Mouse (Mus musculus) ZHBTc4 (cell line): ENCODE measurements at regions not wholly inside any gene's neighbourhood (a gene's known extent, or its start where the extent isn't known, plus 50 kb on each side); places are given as distances from the start of the nearest gene placed in this dataset.

ENCODE experiments used
- DNase-seq: peaks from one replicate; pipeline ENCODE4 v3.0.0-alpha.2; 2011; ENCODE audit warnings: low read depth, low spot score

DNA sequence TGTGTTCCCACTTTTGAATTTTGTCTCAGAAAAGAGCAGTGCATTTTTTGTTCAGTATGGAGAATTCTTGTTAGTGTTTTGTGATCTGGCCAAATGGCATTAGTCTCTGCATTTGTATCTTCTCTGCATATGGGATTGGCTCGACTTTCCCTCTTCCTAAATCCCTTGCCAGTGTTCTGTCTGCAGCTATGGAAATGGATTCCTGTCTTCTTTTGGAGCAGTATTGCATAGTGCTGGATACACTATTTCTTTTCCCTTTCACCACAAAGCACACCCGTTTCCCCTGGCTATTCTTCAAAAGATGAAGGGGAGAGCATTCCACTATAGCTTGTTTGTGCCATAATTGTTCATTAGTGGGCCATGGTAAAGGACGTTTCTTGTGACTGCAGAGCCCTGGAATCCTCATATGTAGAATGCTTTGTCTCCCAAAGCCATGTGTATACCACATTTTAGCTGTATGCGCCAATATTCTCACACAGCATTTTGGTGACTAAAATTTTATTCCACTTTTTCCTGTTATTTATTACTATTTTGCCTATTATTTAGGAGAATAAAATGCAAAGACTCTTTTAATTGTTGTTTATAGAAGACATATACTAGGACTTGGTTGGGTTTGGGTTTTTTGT, 197.8 kb downstream of the Hs3st1 start:
- DNase-seq = no peak

DNA sequence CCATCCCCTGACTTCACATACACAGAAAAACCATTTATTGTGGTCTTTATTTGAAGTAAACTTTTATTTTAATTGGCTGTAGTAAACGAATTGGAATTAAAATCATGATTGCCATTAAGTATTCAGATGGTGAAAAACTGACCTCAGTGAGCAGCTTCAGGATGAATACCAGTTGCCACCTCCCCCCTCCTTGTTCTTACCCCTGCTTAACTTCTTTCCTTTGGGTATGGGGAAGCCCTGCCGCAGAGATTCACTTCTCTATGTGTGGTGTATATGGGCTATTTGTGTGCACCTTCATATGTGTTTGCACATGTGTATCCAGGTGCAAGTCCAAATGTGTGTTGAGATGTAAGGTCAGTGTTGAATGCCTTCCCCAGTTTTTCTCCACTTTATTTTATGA, 218.2 kb downstream of the Hs3st1 start:
- DNase-seq = no peak

DNA sequence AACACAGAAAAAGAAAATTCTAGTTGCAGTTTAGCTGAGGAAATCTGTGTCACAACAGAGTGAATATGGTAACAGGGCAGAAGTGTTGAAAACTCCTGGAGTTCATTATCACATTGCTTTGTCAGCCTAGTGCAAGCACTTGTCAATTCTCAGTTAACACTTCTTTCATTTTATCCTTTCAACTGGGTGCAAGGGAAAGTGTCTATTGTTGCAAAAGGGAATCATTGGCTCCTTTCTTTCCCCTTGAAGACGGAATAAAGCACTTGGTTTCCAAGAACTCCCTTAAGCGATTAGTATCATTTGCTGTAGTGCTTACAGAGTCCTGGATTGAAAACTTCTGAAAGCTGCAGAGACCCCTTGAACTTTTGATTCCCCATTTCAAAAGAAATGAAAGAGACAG, 218.9 kb downstream of the Hs3st1 start:
- no peak for DNase-seq

DNA sequence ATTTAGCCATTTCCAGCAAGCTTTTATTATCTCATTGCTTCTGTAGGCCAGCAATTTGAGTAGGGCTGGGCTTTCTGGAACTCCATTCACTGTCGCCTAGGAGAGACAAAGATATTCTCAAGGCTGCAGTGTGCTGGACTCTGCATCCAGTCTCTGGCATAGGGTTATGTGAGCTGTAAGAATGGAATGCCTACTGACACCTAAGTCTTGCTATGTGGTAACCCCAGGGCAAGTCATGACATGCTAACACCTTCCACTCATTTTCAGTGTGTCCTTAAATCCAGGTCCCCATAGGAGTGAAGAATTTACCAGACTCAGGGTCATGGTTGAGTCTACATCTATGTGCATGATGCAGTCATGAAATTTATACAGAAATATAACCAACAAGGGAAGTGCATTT, 245.0 kb downstream of the Hs3st1 start:
- DNase-seq = no peak

DNA sequence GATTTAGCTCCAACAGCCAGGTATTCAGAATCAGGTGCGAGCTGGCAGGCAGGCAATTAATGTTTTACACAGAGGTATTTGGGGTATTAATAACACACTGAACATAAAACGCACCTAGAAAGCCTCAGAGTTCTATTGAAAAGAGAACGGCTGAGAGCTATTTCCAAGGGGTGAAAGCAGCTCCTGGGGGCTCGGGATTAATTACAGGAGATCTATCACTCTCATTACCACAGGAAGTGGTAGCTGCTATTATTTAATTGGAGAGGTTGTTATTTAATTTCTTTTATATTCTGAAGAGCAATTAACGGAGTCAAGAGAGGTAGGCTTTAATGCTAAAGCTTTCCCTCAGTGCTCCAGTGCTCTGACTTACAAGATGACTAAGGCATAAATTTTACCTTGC, 272.5 kb downstream of the Hs3st1 start:
- DNase-seq = no peak

DNA sequence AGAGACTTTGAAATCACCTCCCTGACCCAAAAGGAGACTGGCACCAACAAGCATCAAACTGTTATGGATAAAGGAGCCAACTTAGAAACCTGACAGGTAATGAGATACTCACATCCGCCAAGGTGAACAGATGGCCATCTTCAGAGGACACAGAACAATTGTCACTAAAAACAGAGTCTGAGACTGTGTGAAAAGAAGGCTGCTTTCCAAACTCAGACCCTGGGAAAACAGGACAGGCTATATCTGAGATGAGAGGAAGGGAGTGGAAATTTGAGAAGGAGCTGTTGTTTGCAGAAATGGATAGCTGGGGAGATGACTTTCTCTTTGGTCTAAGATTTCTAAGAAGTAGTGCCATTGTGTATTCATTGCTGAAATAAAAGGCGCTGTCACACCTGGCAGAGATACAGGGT, 297.2 kb downstream of the Hs3st1 start:
- DNase-seq = no peak

DNA sequence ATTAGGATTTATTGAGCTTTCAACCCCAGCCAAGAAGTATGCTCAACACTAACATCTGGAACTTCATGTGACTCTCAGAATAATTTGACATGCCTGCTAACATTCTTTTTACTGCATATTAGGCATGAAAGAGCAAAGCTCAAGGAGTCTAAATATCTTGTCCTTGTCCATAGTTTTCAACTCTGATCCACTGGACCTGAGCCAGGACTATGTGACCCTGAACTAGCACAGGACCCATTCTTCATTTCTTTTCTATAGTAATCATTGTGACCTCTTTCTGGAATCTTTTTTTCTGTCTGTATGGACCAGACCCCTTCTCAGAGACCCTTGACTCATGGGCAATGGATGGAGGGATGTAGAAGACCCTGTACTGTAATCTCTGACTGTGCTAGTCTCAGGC, 301.6 kb downstream of the Hs3st1 start:
- no peak for DNase-seq

DNA sequence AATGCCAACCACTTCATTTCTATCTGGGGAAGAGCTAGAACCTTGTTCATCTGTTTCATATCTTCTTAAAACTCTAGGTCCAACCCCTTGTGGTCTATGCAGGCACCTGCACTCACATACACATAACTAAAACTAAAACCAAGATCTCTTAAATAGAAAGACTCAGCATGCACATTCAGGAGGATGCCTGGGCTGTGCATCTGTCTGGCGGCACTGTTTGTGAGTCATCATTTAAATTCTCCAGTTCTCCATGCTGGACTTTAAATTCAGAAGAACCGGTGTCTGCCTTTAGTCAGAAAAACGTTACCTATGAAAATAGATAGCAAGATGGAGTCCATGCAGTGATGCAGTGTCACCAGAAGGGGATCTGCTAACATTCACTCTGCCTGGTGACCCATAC, 314.5 kb downstream of the Hs3st1 start:
- DNase-seq = no peak

DNA sequence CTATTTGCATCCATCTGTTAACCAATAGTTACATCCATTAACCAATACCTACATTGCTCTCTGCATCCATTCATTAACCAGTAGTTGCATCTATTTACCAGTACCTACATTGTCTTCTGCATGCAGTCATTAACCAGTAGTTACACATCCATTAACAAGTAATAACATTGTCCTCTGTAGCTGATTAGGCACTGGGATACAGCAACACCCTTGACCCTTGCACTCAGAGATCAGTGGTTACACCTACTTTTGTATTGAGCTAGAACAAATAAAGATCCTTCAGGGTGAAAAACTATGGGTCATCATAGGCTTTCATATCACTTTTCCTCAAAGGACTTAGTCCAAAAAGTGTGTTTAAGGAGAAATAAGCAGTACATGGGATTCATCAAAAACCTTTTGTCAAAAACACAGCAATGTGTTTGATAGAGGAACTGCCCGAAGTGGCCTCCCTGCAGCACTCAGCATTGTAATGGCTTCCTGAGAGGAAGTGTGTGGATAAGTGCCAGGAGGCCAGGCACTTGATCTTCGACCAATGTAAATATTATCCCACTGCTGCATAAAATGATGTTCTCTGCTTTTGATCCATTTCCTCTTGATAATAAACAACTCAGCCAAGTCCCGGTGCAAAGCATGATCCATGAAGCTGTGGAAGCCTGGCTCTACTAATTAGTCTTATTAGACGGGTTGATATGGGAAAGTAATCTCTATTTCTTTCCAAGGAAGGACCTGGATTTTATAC, 317.6 kb downstream of the Hs3st1 start:
- no peak for DNase-seq

DNA sequence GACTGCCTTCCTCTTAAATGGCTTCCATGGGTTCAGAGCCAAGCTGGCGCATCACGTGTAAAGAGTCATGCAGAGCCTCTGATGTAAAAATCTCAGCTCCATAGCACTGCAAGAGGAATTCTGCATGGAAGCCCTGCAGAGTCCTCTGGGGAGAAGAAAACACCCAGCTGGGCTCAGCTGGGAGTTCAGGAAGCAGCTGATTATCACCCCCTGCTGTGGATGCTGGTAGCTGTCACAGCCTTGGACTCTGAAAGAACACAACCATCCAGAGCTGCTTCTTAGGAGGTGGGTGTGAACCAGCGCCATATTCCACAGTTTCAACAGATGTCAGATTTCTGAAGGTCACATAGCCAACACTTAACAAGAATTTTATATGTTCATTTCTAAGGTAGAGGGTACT, 329.2 kb downstream of the Hs3st1 start:
- peak; percentile 19 for DNase-seq

DNA sequence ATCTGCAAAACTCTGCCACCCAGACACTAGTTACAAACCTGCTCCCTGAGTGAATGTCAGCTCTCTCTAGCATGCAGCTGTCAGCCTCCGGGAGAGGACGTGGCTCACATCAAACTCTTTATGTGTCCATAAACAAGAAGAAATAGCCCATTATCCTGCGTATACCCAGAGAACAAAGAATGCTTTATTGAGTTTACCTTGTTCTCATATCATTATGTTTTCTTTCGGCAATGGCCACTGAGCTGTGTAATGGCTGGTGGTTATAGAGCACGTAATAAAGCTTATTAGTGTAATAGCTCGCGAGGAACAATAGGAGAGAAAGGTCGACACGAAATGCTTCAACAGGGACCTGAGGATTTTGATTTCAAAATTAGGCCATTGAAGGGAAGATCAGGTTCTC, 331.6 kb downstream of the Hs3st1 start:
- DNase-seq = no peak

DNA sequence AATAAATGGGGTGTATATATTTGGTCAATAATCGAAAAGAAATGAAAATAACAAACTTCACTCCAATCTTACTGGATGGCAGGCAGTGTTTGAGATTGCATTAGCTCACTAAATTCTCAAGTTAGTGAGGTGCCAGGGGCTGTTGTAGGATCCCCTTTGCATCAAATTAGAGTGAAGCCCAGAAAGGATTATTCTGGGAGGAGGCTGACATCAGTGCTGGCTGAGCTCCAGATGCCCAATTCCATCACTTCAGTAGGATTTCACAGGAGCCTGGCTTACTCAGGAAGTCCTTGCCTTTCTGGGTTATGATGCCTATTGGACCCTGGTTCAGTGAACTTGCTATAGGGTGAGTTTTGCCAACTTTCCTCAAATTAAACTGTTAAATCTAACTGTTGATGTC, 336.5 kb downstream of the Hs3st1 start:
- DNase-seq = no peak

DNA sequence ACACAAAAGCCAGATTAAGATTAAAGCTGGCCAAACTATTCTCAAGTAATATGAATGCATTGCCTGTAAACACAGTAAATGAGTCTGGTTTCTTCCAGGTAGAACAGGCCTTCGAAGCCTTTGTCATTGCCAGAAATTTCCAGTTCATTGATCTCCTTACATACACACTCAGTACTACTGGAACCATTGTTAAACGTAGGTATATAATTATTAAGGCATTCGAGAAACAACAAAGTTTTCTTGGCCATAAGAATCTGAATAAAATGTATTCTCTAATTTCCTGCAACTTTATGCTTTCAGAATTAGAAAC, 337.5 kb downstream of the Hs3st1 start:
- DNase-seq = no peak

DNA sequence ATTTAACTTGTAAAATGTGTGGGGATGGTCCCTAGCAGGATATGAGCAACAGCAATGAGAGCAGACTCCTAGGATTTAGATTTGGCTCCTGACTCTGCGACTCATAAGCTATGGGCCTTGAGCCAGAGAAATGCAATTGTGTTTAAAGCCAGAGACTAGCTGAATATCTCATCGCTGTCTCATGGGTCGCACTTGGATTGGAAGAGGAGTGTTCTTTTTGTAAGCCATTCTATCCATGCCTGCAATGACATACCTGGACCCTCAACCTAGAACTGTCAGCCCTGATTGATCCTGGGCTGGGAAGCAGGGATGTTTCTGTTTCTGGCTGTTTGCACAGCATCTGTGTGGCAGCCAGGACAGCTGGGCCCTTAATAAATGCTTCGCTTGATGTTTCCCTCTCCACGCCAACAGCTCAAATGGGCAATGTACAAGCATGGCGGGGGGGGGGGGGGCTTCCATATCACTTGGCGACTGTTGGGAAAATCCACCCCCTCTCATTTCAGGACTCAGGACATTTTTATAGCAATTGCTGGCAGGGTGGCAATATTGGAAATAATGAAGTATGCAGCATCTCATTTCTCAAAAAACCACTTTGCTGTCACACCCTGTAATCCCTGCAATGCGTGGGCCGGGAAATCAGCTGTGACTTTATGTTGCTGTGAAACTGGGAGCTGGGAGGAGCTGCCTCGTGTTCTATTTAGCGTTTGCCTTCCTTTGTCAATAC, 338.0 kb downstream of the Hs3st1 start:
- DNase-seq = no peak

DNA sequence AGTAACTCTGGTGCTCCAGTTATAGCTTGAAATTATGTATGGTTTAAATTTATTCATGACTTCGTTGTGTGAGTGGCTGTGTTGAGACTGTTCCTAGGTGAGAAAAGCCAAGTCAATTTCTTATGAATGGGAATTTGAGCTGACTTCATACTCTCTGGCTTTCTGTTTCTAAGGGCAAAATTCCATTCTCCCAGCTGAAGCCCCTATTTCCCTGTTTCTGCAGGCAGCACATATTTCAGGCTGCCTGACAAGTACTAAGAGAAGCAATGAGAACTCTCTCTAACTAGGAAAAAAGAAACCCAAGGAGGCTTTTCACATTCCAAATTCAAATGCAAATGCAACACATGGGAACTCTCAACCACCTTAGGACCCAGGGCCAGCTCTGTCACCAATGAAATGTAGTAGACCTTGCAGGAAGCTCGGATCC, 338.7 kb downstream of the Hs3st1 start:
- DNase-seq = no peak

DNA sequence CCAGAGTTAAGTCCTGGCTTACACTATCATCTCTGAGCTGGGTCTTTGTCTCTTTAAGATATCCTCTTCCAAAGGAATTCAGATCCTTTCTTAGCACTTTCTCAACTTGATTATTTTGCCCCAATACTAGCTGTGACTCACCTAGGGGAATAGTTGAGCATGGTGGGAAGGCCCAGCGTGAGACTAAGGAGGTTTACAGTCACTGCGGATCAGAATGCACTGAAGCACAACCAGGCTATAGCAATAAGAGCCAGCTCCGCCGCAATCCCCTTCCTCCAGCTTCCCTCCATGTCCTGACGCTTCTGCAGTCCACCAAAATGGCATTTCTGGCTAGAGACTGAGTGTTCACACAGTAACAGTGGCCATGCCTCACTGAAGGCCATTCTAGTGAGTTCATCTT, 342.5 kb downstream of the Hs3st1 start:
- DNase-seq = no peak

DNA sequence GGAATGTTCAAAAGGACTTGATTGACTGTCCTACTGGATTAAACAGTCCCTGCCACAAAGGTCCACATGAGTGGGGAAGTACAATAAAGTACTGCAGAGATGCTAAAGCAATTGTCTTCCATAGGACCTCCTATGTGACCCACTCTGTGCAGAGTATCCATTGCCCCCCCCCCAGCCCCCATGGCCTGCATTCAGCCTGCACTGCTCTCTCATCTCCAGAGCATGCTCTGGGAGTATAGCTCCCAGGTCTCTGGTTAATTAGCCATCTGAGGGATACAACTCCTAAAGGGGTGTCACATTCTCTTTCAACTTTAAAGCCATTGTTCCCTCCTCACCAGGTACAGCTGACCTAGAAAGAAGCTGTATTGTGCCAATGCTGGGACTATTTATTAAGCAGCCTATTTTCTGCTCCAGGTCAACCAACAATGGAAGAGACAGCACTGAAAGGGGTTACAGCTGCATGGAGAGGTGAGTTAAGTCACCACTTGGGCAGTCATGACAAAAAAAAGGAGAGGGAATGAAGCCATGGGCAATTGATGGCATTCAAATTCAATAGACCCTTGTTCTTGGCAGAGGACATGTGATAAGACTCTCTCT, 364.8 kb downstream of the Hs3st1 start:
- no peak for DNase-seq

DNA sequence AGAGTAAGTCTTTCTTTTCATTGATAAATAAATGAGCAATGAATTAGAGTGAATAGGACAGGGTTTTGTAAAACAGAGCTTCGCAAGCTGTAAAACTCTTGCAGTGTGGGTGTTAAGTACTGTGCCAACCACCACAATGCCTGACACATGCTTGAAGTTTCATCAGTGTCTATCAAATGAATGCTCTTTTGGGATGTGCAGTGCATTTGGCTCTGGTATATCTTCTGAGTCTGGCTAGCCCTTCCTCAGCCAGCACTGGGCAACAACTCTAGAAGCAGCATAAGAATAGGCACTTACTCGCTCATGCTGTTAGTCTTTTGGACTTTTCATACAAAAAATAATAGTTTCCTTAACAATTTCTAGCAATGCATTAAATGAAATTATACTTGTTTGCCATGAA, 370.9 kb downstream of the Hs3st1 start:
- DNase-seq = no peak

DNA sequence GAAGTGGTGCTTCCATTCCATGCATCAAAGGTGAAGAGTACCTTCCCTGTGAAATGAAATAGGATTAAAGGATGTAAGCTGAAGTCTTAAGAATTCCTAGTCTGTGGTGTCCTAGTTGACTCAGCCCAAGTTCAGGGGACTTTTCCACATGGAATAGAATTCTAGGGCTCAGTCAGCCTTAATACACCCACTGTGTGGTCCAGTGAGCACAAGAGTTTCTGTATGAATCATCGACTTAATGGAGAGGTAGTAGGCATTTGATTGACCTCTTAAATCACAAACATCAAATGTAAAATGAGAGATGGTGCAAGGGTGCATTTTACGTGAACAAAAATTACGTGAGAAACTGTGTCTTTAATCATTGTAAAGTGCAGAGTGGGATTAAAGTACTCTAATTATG, 381.1 kb downstream of the Hs3st1 start:
- no peak for DNase-seq

DNA sequence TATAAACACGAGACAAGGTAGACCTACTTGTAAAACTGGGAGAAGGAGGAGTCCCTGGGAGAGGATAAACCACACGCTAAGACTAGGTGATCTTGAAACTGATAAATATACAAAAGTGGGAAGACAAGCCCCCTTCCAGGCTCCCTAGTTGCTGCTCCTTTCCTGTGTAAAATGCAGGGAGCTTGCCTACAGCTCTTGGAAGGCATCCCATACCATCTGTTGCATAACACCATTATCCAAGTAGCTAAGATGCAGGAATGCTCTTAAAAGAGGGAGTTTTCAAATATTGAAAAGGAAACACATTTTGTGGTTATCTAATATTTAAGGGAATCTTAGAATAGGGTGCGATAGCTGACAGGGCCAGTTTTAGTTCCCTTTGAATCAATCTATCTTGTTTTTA, 406.6 kb downstream of the Hs3st1 start:
- no peak for DNase-seq

DNA sequence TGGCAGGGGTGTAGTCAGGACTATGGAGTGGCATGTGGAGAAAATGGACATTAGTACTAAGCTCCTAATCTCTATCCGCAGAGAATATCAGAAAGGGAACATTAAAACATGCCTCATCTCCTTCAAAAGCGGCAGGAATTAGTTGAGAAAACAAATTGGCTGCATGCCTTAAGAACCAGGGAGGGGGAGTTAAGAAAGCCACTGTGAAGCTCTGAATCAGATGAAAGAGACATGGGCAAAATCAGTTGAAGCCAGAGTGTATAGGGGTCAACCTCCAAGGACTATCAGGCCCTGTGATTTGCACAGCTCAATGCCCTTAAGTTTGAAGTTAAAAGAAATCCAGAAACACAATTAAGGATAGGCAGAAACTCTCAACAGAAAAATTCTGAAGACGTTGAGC, 408.3 kb downstream of the Hs3st1 start:
- no peak for DNase-seq

DNA sequence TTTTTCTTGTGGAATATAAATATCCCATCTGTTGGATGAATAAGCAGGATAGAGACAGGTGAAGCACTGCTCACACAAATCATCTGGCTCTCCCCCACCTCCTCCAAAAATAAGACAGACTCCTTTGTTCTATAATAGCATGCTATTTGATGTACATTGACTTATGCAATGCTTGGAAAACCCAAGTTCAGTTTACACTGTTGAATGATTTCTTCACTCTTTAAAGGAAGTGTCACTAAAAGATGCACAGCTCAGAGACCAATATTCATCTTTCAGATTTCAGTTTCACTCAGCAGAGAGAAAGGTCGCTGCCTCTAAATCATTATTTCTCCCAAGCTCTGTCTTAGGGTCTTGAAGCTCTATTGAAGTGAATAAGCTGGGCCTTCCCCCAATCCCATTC, 417.4 kb downstream of the Hs3st1 start:
- DNase-seq = no peak

DNA sequence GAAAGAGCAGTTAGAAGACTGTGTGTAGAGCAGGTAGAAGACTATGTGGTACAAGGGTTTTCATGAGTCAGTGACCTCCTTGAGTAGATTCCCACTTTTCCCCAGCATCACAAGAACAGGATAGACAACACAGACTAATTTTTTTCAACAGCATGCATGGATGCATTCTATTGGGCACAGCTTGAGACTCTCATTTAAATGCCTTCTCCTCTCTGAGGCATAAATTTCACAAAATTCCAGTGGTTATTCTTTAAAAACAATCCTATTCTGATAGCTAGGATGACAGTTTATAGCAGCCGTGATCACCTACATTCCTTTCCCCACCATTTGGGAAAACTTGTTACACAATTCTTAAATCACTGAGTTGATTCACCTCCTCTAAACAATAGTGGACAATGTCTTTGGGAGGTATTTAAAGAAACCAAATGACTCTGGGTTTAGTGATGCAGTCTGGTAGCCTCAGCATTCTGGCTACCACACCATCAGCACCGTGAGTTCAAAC, 418.7 kb downstream of the Hs3st1 start:
- DNase-seq = no peak
